In genomic region chr7:130182551-130182950, GRCm38 (mm10) we compare ENCODE assay signal across 11 mouse cellular contexts.
DNase-seq lines count a peak whose midpoint lies in the region; ATAC-seq and TF ChIP-seq lines count a peak whose summit lies in the region.
"Had no signal": no experiment of that assay in that cellular context is flagged by ENCODE, and none has a peak within 500 bp of the region (broad histone marks: within the 10 kb centered on the region; RNA-seq: fewer than 3 reads in every experiment).

No protein-coding gene starts in this region.

- H3K9me3 ChIP-seq in heart, postnatal 0 days (replicated peaks; ENCODE audit: control insufficient read depth, low read length): no peaks in the 10 kb centered on the region
- no peaks in the 10 kb centered on the region for H3K9me3 ChIP-seq in forebrain, embryonic 15.5 days
- no peaks in the 10 kb centered on the region for H3K9me3 ChIP-seq in neural tube, embryonic 15.5 days (replicated peaks)

- H3K4me2 ChIP-seq in heart, postnatal 0 days (ENCODE audit: low read depth, low read length): peak overlapping the region; percentile 50
- H3K4me2 ChIP-seq in forebrain, embryonic 15.5 days (replicated peaks): 0 out of 2 replicates have a peak overlapping the region, but pooled peaks have one; percentile 6
- H3K4me2 ChIP-seq in neural tube, embryonic 15.5 days: peak overlapping the region; percentile 41

- intact Hi-C loops in heart, postnatal 10 days (cut with DNase I): no loop called here
- intact Hi-C loops in left cerebral cortex, postnatal 36 days (cut with DNase I): no loop called here
- intact Hi-C loops in left cerebral cortex, postnatal 25 days (cut with DNase I): loop anchor here (10.0 kb wide), 1 partner anchor 528 kb away; no protein-coding TSS in a partner anchor

- no peak for ATAC-seq in heart, postnatal 0 days (ENCODE audit: insufficient read depth, low read depth)
- ATAC-seq in forebrain, embryonic 15.5 days (replicated peaks): no peak
- ATAC-seq in neural tube, embryonic 15.5 days (ENCODE audit: low FRiP score): no peak
- ATAC-seq in activated CD4-positive, CD25-positive, alpha-beta regulatory T cell, adult 4 months: no peak

- H3K9ac ChIP-seq in heart, postnatal 0 days (replicated peaks; ENCODE audit: low read depth, low read length): no peak overlapping the region
- H3K9ac ChIP-seq in forebrain, embryonic 15.5 days (replicated peaks): no peak overlapping the region
- no peak overlapping the region for H3K9ac ChIP-seq in neural tube, embryonic 15.5 days (replicated peaks)

- no peak overlapping the region for H3K27ac ChIP-seq in heart, postnatal 0 days (ENCODE audit: low read depth)
- no peak overlapping the region for H3K27ac ChIP-seq in forebrain, embryonic 15.5 days (replicated peaks)
- H3K27ac ChIP-seq in neural tube, embryonic 15.5 days (replicated peaks): no peak overlapping the region

- H3K27me3 ChIP-seq in heart, postnatal 0 days (ENCODE audit: control insufficient read depth, insufficient read depth, low read length): no peaks in the 10 kb centered on the region
- no peaks in the 10 kb centered on the region for H3K27me3 ChIP-seq in forebrain, embryonic 15.5 days
- H3K27me3 ChIP-seq in neural tube, embryonic 15.5 days (replicated peaks): no peaks in the 10 kb centered on the region

- no peak for DNase-seq in heart, postnatal 0 days (ENCODE audit: low spot score)
- DNase-seq in heart, postnatal 10 days: no peak
- peak; percentile 11 for DNase-seq in liver
- DNase-seq in left cerebral cortex, postnatal 36 days (ENCODE audit: low spot score in 2 of 2): no peak
- DNase-seq in left cerebral cortex, postnatal 25 days (ENCODE audit: low spot score in 2 of 2): no peak
- DNase-seq: cerebellum, adult 9-10 months; gastrocnemius, postnatal 10 days; layer of hippocampus, adult 9-11 months had no signal

- TF ChIP-seq CTCF in heart, postnatal 0 days (IDR thresholded peaks at IDR 0.05; ENCODE audit: low read depth): no peak

- peak overlapping the region; percentile 9; the same call in 1 of the 2 replicates for H3K4me3 ChIP-seq in heart, postnatal 0 days (ENCODE audit: low read depth, low read length)
- H3K4me3 ChIP-seq in forebrain, embryonic 15.5 days: no peak overlapping the region
- H3K4me3 ChIP-seq in neural tube, embryonic 15.5 days (replicated peaks): no peak overlapping the region; the same call in 1 of the 2 replicates

- H3K36me3 ChIP-seq in heart, postnatal 0 days (replicated peaks; ENCODE audit: control insufficient read depth, insufficient read depth, low read length): no peaks in the 10 kb centered on the region
- H3K36me3 ChIP-seq in forebrain, embryonic 15.5 days: peaks cover 8% of the 10 kb centered on the region
- peaks cover 3% of the 10 kb centered on the region; the same call in 1 of the 2 replicates for H3K36me3 ChIP-seq in neural tube, embryonic 15.5 days

- WGBS in heart, postnatal 0 days: 16% methylated on average over 18 of the region's 18 CpGs
- WGBS in forebrain, embryonic 15.5 days: 33% methylated on average over 18 of the region's 18 CpGs
- 33% methylated on average over 18 of the region's 18 CpGs for WGBS in neural tube, embryonic 15.5 days

- H3K4me1 ChIP-seq in heart, postnatal 0 days (ENCODE audit: control insufficient read depth, insufficient read depth): no peaks in the 10 kb centered on the region
- H3K4me1 ChIP-seq in forebrain, embryonic 15.5 days: peaks cover 7% of the 10 kb centered on the region; the same call in 1 of the 2 replicates
- H3K4me1 ChIP-seq in neural tube, embryonic 15.5 days: peaks cover 5% of the 10 kb centered on the region; the same call in 1 of the 2 replicates

- no peak for TF ChIP-seq EP300 in heart, postnatal 0 days (IDR thresholded peaks at IDR 0.05; ENCODE audit: low read depth)
